Mouse (Mus musculus) midbrain, embryonic 10.5 days (tissue): ENCODE measurements around the gene Gja10. TPM values are rescaled to one million over a fixed set of nuclear protein-coding genes. Genes with fewer than 3 reads are reported as not detected.

Source experiments
- DNase-seq: peaks from one replicate; pipeline ENCODE4 v3.0.0-alpha.2; 2017; ENCODE audit warnings: low spot score
- H3K27ac ChIP-seq: fragments of 300-500 bp; sonication (generic); replicated peaks from 2 replicates; pipeline ENCODE4 v1.5.1; 2016; ENCODE audit warnings: mild to moderate bottlenecking
- H3K27me3 ChIP-seq: fragments of 300-500 bp; sonication (generic); 2 replicates; pipeline ENCODE4 v1.6.1; 2016; ENCODE audit warnings: low read depth, mild to moderate bottlenecking; ENCODE audit not compliant: poor library complexity, severe bottlenecking
- H3K36me3 ChIP-seq: fragments of 300-500 bp; sonication (generic); 2 replicates; pipeline ENCODE4 v1.6.1; 2016; ENCODE audit warnings: mild to moderate bottlenecking, moderate library complexity
- H3K4me1 ChIP-seq: fragments of 300-500 bp; sonication (generic); 2 replicates; pipeline ENCODE4 v1.6.1; 2016
- H3K4me3 ChIP-seq: fragments of 300-500 bp; sonication (generic); 2 replicates; pipeline ENCODE4 v1.5.1; 2016; ENCODE audit warnings: mild to moderate bottlenecking, moderate library complexity
- H3K9me3 ChIP-seq: fragments of 300-500 bp; sonication (generic); replicated peaks from 2 replicates; pipeline ENCODE4 v1.6.1; 2016; ENCODE audit warnings: mild to moderate bottlenecking
- WGBS: fragments of 180-500 bp; shearing (Covaris S2); methylation state at CpG from one replicate; pipeline ENCODE4 v1.1.7; 2016; 5-methylcytosine and 5-hydroxymethylcytosine counted together
- polyA plus RNA-seq: library from polyadenylated mRNA; unstranded; fragments of >200 nt; fragmentation: Nextera tagmentation; extraction: Ambion mirVana; gene quantifications from 2 replicates; pipeline ENCODE4 v1.2.1, GENCODE M21; 2016

Gja10 gene
- polyA plus RNA-seq, 1 experiment from 2014 or later = 0.07 TPM

DNA sequence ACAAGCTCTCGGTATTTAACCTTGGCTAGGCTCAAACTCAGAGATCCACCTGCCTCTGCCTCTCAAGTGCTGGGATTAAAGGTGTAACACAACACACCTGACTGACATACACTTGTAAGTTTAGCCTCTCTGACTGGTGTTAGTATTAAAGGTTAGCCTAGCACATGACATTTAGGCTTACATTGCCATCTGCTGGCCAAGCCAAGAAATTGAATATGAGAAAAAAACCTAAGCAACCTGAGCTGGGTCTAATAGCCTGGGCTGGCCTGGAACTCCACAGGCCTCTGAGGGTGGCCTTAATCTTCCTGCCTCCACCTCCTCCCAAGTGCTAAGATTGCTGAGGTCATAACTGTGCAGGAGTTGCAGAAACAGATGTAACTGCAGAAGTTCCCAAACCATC lies 30.4 kb downstream of the Gja10 start:
- peak; percentile 39 for DNase-seq
- Histone ChIP-seq H3K27ac (no peak overlapping the region), H3K4me3 (no peak overlapping the region), H3K36me3 (peaks cover 9% of the 10 kb centered on the region), H3K9me3 (no peaks in the 10 kb centered on the region), H3K4me1 (peaks cover 26% of the 10 kb centered on the region), H3K27me3 (no peaks in the 10 kb centered on the region)
- WGBS = 66% methylated on average over 1 of the region's 1 CpGs

- Histone ChIP-seq H3K4me1 (peaks cover 26% of the 10 kb centered on the region), H3K9me3 (no peaks in the 10 kb centered on the region), H3K4me3 (no peak overlapping the region), H3K27me3 (no peaks in the 10 kb centered on the region), H3K27ac (0 out of 2 replicates have a peak overlapping the region, but pooled peaks have one; percentile 30), H3K36me3 (peaks cover 6% of the 10 kb centered on the region)
- no peak for DNase-seq
- WGBS = 79% methylated on average over 3 of the region's 3 CpGs
These were observed 31.1 kb downstream of the Gja10 start for GRCm38 (mm10) chr4:32571441-32571840.

DNA sequence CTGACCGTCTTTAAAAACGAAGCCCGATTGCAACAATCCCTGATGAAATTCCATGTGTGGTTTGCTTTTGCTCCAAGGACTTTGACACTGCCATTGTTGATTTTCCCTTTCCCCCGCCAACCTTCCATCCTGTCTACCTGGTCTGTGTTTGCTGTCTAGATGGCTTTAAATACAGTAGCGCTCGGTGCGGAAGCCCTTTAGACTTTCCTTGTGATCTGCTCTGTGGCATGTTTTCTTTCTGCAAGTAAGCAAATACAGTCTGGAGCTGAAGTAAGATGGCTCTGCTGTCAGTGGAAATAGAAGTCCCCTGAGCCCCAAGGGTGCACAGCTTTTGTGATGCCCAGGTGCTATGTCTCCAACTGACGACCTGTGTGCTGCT lies 31.6 kb downstream of the Gja10 start:
- peaks cover under 1% of the 10 kb centered on the region for H3K36me3 ChIP-seq
- no peaks in the 10 kb centered on the region for H3K27me3 ChIP-seq
- no peak for DNase-seq
- H3K27ac ChIP-seq = peak overlapping the region; percentile 30; the same call in 1 of the 2 replicates
- no peaks in the 10 kb centered on the region for H3K9me3 ChIP-seq
- H3K4me1 ChIP-seq = peaks cover 26% of the 10 kb centered on the region
- WGBS = 77% methylated on average over 8 of the region's 8 CpGs
- no peak overlapping the region for H3K4me3 ChIP-seq

- no peak overlapping the region for H3K4me3 ChIP-seq
- no peaks in the 10 kb centered on the region for H3K36me3 ChIP-seq
- H3K27me3 ChIP-seq = no peaks in the 10 kb centered on the region
- 49% methylated on average over 17 of the region's 17 CpGs for WGBS
- peak overlapping the region; percentile 67 for H3K27ac ChIP-seq
- DNase-seq = peak; percentile 54
- peaks cover 26% of the 10 kb centered on the region for H3K4me1 ChIP-seq
- no peaks in the 10 kb centered on the region for H3K9me3 ChIP-seq
These were observed 32.3 kb downstream of the Gja10 start for GRCm38 (mm10) chr4:32569995-32570938.

DNA sequence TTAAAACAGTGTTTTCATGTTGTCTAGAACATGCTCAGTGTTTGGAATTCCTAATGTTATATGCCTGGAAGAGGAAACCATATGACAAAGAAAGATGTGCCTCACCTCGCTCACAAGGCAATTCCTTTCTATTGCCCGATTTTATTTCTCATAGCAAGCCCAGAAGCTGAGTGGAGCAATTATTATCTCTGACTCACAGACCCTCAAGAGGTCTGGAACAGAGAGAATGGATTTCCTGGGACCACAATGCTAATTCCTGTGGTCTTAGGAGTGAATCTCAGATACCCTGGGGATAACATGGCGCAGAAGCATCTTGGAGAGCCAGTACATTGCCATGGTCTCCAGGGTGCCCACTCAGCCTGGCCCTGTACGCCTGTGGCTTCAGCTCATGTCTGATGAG lies 33.5 kb downstream of the Gja10 start:
- peaks cover 9% of the 10 kb centered on the region; the same call in 1 of the 2 replicates for H3K36me3 ChIP-seq
- H3K27ac ChIP-seq = no peak overlapping the region
- peaks cover 26% of the 10 kb centered on the region for H3K4me1 ChIP-seq
- no peaks in the 10 kb centered on the region for H3K27me3 ChIP-seq
- no peak for DNase-seq
- no peaks in the 10 kb centered on the region for H3K9me3 ChIP-seq
- H3K4me3 ChIP-seq = no peak overlapping the region
- WGBS = 90% methylated on average over 4 of the region's 4 CpGs

DNA sequence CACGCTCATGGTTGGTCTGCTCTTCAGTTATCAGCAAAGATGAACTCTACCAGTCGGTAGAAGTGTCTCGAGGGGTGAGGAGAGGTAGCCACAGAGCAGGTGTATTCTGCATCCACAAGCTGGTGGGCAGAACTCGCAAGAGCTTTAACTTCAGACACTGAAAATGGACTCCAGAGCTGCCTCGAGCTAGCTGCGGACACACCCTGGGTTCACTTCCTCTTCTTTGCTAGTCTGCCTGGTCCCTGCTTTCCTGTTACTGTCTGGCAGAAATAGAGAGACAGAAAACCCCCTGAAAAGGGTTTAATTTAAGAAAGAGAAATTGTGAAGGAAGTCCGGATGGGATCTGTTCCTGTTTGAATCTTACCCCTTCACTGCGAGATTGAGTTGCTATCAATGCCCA lies 37.6 kb downstream of the Gja10 start:
- no peak for DNase-seq
- peaks cover 33% of the 10 kb centered on the region for H3K36me3 ChIP-seq
- H3K27ac ChIP-seq = no peak overlapping the region
- H3K4me3 ChIP-seq = no peak overlapping the region
- H3K4me1 ChIP-seq = peaks cover 34% of the 10 kb centered on the region
- no peaks in the 10 kb centered on the region for H3K27me3 ChIP-seq
- H3K9me3 ChIP-seq = no peaks in the 10 kb centered on the region
- WGBS = 88% methylated on average over 8 of the region's 8 CpGs

DNA sequence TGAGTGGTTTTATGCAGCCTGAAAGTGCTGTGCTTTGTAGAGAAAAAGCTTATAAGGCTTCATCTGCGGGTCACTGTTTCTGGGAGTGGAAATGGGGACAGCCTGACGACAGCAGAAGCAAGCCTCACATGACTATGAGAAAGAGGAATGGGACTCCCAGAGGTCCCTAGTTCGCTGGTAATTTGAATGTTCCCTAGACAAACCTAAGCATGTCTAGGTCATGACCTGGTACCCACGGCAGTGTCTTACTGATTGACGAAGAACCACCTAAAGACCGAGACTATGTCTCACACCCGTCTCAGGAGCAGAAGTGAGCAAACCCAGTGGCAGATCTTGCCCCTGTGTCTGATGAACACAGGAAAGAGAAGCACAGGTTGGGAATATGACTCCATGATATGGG lies 38.1 kb downstream of the Gja10 start:
- Histone ChIP-seq H3K4me1 (peaks cover 32% of the 10 kb centered on the region), H3K4me3 (no peak overlapping the region), H3K27me3 (no peaks in the 10 kb centered on the region), H3K9me3 (no peaks in the 10 kb centered on the region), H3K36me3 (peaks cover 33% of the 10 kb centered on the region), H3K27ac (no peak overlapping the region)
- 90% methylated on average over 7 of the region's 7 CpGs for WGBS
- no peak for DNase-seq

DNA sequence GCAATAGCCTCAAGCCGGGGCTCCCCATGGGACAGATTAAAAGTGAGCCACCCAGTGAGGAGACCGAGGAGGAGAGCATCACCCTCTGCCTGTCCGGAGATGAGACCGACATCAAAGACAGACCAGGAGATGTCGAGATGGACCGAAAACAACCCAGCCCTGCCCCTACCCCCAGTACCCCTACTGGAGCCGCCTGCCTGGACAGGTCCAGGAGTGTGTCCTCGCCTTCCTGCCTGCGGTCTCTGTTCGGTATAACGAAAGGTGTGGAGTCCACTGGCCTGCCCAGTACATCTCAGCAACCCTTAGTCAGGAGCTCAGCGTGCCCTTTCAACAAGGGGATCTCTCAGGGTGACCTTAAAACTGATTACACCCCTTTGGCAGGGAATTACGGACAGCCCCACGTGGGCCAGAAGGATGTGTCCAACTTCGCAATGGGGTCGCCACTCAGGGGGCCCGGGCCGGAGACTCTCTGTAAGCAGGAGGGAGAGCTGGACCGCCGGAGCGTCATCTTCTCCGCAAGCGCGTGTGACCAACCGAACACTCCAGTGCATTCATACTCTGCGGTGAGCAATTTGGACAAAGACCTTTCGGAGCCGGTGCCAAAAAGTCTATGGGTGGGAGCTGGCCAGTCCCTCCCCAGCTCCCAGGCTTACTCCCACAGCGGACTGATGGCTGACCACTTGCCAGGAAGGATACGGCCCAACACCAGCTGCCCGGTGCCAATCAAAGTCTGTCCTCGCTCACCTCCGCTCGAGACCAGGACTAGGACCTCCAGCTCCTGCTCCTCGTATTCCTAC lies 40.0 kb downstream of the Gja10 start:
- Histone ChIP-seq H3K36me3 (peaks cover 33% of the 10 kb centered on the region), H3K27me3 (no peaks in the 10 kb centered on the region), H3K4me3 (no peak overlapping the region), H3K27ac (peak overlapping the region; percentile 74), H3K4me1 (peaks cover 28% of the 10 kb centered on the region), H3K9me3 (0 out of 2 replicates have a peak, but pooled peaks cover 3% of the 10 kb centered on the region)
- WGBS = 96% methylated on average over 35 of the region's 35 CpGs
- no peak for DNase-seq

GRCm38 (mm10) chr4:32561555-32562095 lies 40.9 kb downstream of the Gja10 start:
- peaks cover 28% of the 10 kb centered on the region for H3K4me1 ChIP-seq
- no peak overlapping the region for H3K4me3 ChIP-seq
- H3K27me3 ChIP-seq = no peaks in the 10 kb centered on the region
- peak; percentile 50 for DNase-seq
- 0 out of 2 replicates have a peak, but pooled peaks cover 3% of the 10 kb centered on the region for H3K9me3 ChIP-seq
- peak overlapping the region; percentile 74 for H3K27ac ChIP-seq
- 53% methylated on average over 12 of the region's 12 CpGs for WGBS
- H3K36me3 ChIP-seq = peaks cover 33% of the 10 kb centered on the region

GRCm38 (mm10) chr4:32560724-32561554 lies 41.6 kb downstream of the Gja10 start:
- Histone ChIP-seq H3K4me3 (no peak overlapping the region), H3K4me1 (peaks cover 28% of the 10 kb centered on the region), H3K27ac (peak overlapping the region; percentile 74), H3K9me3 (0 out of 2 replicates have a peak, but pooled peaks cover 3% of the 10 kb centered on the region), H3K27me3 (no peaks in the 10 kb centered on the region), H3K36me3 (peaks cover 33% of the 10 kb centered on the region)
- WGBS = 58% methylated on average over 8 of the region's 8 CpGs
- peak; percentile 28 for DNase-seq

DNA sequence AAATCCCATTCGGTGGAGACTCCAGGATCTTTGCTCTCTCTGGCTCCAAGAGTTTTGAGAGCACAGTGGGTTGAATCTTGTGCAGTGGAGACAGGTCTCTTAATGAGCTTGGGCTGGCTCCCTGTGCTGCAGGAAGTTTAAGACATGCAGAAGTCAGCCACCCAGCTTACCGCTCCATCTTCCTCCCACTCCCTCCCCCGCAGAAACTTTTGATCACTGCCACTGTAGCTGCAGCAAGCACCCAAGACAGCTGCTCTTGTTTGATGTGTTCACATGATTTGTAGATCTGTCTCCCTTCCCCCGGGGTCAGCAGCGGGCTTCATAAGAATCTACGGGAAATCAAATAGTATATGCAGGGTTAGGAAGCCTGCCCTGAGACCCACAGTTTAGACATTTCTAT lies 42.3 kb downstream of the Gja10 start:
- DNase-seq = no peak
- WGBS = 75% methylated on average over 6 of the region's 6 CpGs

DNA sequence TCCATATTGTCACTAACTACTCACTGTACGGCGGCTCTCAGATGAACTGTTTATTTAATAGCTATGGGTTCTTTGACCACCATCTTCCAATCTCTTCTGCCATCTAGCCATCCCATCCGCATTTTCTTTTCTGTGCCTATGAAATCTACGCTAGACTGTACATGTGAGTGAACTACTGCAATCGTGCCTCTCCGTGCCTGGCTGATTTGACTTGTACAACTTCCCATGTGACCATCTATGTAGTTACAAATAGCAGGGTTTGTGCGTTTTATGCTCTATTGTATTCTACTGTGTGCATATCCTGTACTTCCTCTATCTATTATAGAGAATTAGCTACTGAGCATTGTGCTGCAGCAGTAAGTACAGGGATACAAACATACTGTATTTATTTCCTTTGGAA lies 47.1 kb downstream of the Gja10 start:
- DNase-seq = no peak
- Histone ChIP-seq H3K9me3 (0 out of 2 replicates have a peak, but pooled peaks cover 3% of the 10 kb centered on the region), H3K4me3 (no peak overlapping the region), H3K36me3 (no peaks in the 10 kb centered on the region), H3K27ac (no peak overlapping the region), H3K4me1 (peaks cover 9% of the 10 kb centered on the region), H3K27me3 (no peaks in the 10 kb centered on the region)
- 95% methylated on average over 7 of the region's 7 CpGs for WGBS

More for the DNA sequence above, 42.3 kb downstream of the Gja10 start:
- H3K9me3 ChIP-seq = 0 out of 2 replicates have a peak, but pooled peaks cover 3% of the 10 kb centered on the region
- no peaks in the 10 kb centered on the region for H3K27me3 ChIP-seq
- peaks cover 33% of the 10 kb centered on the region for H3K36me3 ChIP-seq
- H3K27ac ChIP-seq = peak overlapping the region; percentile 61
- no peak overlapping the region for H3K4me3 ChIP-seq
- peaks cover 28% of the 10 kb centered on the region for H3K4me1 ChIP-seq
